Mouse (Mus musculus) heart, adult 2 months (tissue): Measurements from ENCODE around the gene Rps6kc1. TPM values are rescaled to one million over a fixed set of nuclear protein-coding genes. Genes with fewer than 3 reads are reported as not detected.
A peak's percentile ranks its signal among the peaks of the same experiment; 100 is the strongest.

ENCODE experiments used
- DNase-seq, 2 experiments: peaks; one replicate each; pipeline ENCODE4 v3.0.0; 2021
- H3K27ac ChIP-seq: fragments of 200-600 bp; 2 replicates; pipeline ENCODE4 v1.8.1; 2022
- H3K27me3 ChIP-seq: fragments of 200-500 bp; 2 replicates; pipeline ENCODE4 v1.6.1; 2012; ENCODE audit warnings: mild to moderate bottlenecking, low read length, inconsistent platforms, mixed read lengths; ENCODE audit not compliant: control insufficient read depth, insufficient read depth
- H3K36me3 ChIP-seq: fragments of 200-500 bp; 2 replicates; pipeline ENCODE4 v1.6.1; 2012; ENCODE audit warnings: low read length, inconsistent platforms; ENCODE audit not compliant: control insufficient read depth, insufficient read depth
- H3K4me1 ChIP-seq: fragments of 200-500 bp; 2 replicates; pipeline ENCODE4 v1.6.1; 2011; ENCODE audit warnings: low read length; ENCODE audit not compliant: control insufficient read depth, insufficient read depth
- H3K4me3 ChIP-seq: fragments of 200-600 bp; 2 replicates; pipeline ENCODE4 v1.8.1; 2022
- H3K79me2 ChIP-seq: fragments of 200-500 bp; replicated peaks from 2 replicates; pipeline ENCODE4 v1.6.1; 2012; ENCODE audit warnings: mild to moderate bottlenecking, inconsistent platforms, low read length, moderate library complexity, mixed read lengths; ENCODE audit not compliant: control insufficient read depth, insufficient read depth
- H3K9ac ChIP-seq: fragments of 200-500 bp; 2 replicates; pipeline ENCODE4 v1.6.1; 2012; ENCODE audit warnings: low read depth, mild to moderate bottlenecking, control low read depth, inconsistent platforms, low read length, mixed read lengths
- CTCF ChIP-seq: fragments of 200-600 bp; IDR thresholded peaks from 2 replicates; pipeline ENCODE4 v1.8.1; 2022; ENCODE audit warnings: antibody characterized with exemption, mild to moderate bottlenecking, moderate library complexity
- EP300 ChIP-seq: fragments of 200-500 bp; IDR thresholded peaks from 2 replicates; pipeline ENCODE4 v1.6.1; 2011; ENCODE audit warnings: low read depth, low read length, control low read depth; ENCODE audit not compliant: insufficient read depth
- POLR2A ChIP-seq: fragments of 200-500 bp; IDR thresholded peaks from 2 replicates; pipeline ENCODE4 v1.6.1; 2011; ENCODE audit warnings: mild to moderate bottlenecking, low read depth, low read length, control low read depth; ENCODE audit not compliant: insufficient read depth
- WGBS: fragments of 180-500 bp; shearing (Covaris S2); methylation state at CpG from one replicate; pipeline ENCODE4 v1.1.7; 2018; 5-methylcytosine and 5-hydroxymethylcytosine counted together
- intact Hi-C: fragments of 180-260 bp; cut with DNase I; formaldehyde crosslinking; loops from one replicate; pipeline ENCODE4 v1.15.1; 2025
- polyA plus RNA-seq: library from polyadenylated mRNA; depleted of rRNA; stranded (reverse); fragments of >200 nt; gene quantifications from 2 replicates; pipeline ENCODE4 v1.2.3, GENCODE M21; 2012
- total RNA-seq, 2 experiments: library from RNA; stranded (reverse); gene quantifications; 2 replicates each; pipeline ENCODE4 v1.2.3; 2021

Rps6kc1 gene
- total and polyA plus RNA-seq, 3 experiments, result 6.9 to 18.9 (median 15.6) TPM

DNA sequence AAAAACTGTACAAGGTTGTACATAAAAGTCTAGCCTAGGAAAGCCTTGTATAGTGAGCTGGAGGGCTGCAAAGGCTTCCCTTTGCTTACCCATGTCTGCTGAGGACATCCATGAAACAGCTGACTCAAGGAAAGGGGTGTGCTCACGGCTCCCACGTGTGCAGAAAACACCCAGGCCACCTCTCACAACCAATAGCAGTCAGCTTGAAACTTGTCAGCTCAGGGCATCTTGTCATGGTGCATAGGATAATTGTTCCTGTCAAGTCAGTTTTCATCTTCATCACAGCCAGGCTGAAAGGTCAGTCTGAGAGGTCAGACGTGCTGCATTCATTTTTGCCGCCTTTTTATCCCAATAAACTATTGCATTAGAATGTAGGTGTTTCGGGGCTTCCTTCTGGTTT is 36.4 kb upstream of the Rps6kc1 start:
- Histone ChIP-seq H3K36me3 (no peaks in the 10 kb centered on the region), H3K79me2 (no peaks in the 10 kb centered on the region), H3K27me3 (no peaks in the 10 kb centered on the region), H3K27ac (no peak overlapping the region), H3K4me3 (no peak overlapping the region), H3K4me1 (no peaks in the 10 kb centered on the region), H3K9ac (no peak overlapping the region)
- DNase-seq, result no peak
- intact Hi-C loops, result no loop called here
- TF ChIP-seq EP300 (no peak), CTCF (no peak), POLR2A (no peak)
- 78% methylated on average over 5 of the region's 5 CpGs for WGBS

DNA sequence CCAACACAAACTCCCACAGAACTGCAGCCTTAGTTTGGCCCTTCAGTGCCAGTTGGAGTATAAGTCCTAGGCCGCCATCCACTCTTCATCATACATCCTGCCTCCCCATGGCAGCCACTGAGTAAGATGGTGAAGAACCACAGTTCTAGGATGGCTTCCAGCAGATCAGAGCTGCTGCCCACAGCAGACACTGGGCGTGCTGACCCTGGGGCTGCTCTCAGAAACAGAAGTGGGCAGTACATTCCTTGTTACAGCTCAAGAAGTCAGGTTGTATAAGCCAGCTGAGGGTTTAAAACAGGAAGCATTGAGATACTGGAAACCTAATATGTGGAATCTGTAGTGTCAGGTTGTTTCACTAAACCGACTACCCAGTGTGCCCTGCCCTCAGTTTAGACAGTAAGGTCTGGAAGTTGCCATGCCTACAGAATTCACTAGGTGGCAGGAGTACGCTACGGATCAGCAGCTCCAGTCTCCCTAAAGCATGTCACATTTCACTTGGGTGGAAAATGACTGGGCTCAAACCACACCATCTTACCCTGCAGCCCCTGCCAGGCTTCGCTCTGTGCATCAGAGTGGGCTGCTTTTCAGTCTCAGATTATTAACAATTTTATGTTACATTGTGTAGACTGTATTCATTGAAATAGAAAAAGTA is 32.7 kb upstream of the Rps6kc1 start:
- DNase-seq, result peak; percentile 65 to 80
- Histone ChIP-seq H3K9ac (no peak overlapping the region), H3K4me3 (no peak overlapping the region), H3K36me3 (no peaks in the 10 kb centered on the region; the same call in 1 of the 2 replicates), H3K4me1 (no peaks in the 10 kb centered on the region), H3K27me3 (no peaks in the 10 kb centered on the region), H3K79me2 (no peaks in the 10 kb centered on the region), H3K27ac (no peak overlapping the region)
- 43% methylated on average over 6 of the region's 6 CpGs for WGBS
- TF ChIP-seq CTCF (peak; percentile 96), EP300 (peak; percentile 92; the same call in 1 of the 2 replicates), POLR2A (no peak)
- intact Hi-C loops, result loop anchor here (1.0 to 5.0 kb wide), 4 partner anchors 81 to 333 kb away; no protein-coding TSS in a partner anchor

DNA sequence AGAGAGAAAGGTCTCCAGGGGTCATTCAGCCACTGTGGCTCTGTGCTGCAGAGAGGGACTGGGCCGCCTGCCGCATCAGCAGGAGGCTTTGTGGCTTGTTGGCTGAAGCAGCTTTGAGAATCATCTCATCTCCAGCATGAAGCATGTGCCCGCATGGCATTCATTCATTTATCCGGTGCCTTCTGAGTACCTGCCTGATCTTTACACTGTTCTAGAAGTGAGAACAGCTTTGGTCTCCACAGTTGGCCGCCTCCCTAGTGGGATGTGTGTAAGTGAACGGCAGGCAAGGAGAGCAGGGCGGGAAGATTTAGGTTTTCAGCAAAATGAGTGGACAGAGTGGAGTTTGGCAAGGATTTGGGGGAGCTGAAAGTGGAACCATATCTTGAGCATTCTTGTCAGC is 28.2 kb upstream of the Rps6kc1 start:
- H3K27me3 ChIP-seq, result no peaks in the 10 kb centered on the region
- no peak overlapping the region for H3K4me3 ChIP-seq
- DNase-seq, result no peak
- 89% methylated on average over 7 of the region's 7 CpGs for WGBS
- intact Hi-C loops, result loop anchor here (5.0 kb wide), 1 partner anchor 337 kb away; no protein-coding TSS in a partner anchor
- no peak overlapping the region for H3K27ac ChIP-seq
- H3K4me1 ChIP-seq, result no peaks in the 10 kb centered on the region
- TF ChIP-seq EP300, result no peak
- no peak for TF ChIP-seq POLR2A
- no peak for TF ChIP-seq CTCF
- no peaks in the 10 kb centered on the region for H3K79me2 ChIP-seq
- no peak overlapping the region for H3K9ac ChIP-seq
- peaks cover 2% of the 10 kb centered on the region for H3K36me3 ChIP-seq

DNA sequence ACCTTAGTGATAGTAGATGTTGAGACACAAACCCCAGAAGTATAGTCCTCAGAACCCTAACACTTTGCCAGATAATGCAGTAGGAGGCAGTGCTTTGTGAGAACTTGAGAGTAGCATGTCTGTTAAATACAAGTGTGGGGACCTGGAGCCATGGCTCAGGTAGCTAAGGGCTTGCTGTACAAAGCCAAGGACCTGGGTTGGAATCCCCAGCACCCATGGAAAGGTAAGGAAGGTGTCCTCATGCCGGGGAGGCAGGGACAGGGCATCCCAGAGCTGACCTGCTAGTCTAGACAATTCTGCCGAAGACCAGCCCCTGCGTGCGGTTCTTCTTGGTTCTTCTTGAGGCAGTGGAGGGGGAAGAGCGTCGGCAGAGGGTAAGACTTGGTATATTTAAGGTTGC is 18.6 kb upstream of the Rps6kc1 start:
- H3K79me2 ChIP-seq, result no peaks in the 10 kb centered on the region; the same call in 1 of the 2 replicates
- H3K36me3 ChIP-seq, result peaks cover 4% of the 10 kb centered on the region
- H3K4me1 ChIP-seq, result peaks cover 7% of the 10 kb centered on the region
- TF ChIP-seq POLR2A (no peak), EP300 (no peak), CTCF (no peak)
- no peak overlapping the region for H3K27ac ChIP-seq
- DNase-seq, result no peak
- intact Hi-C loops, result no loop called here
- WGBS, result 85% methylated on average over 6 of the region's 6 CpGs
- H3K9ac ChIP-seq, result no peak overlapping the region
- H3K4me3 ChIP-seq, result no peak overlapping the region
- no peaks in the 10 kb centered on the region for H3K27me3 ChIP-seq

DNA sequence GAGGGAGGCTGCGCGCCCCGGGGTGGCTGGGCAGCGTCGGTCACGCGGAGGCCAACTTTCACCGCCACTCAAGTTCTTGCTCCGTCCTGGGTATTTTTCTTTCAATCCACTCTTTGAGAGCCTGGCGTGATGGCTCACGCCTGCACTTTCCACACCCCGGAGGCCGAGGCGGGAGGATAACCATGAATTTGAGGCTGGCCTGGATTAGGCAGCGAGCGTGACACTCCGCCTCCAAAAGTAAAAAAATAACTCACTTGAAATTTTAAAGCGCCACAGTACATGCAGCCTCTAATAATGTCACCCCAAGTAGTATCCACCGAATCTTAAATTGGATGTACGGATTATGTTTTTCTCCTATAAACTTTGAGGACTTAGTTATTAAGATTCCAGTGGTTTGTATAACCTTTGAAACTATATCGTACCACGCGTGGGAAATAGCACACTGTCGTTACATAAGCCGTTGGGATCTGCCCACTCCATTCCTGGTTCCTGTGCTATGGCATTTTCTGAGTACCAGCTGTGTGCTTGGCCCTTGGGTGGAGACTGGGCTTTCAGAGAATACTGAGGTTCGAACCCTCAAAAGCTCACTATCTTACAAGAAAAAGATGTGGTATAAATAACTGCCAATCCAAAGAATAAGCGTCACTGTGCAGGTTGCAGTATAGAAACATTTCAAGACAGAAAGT is 17.6 kb upstream of the Rps6kc1 start:
- Histone ChIP-seq H3K27ac (peak overlapping the region; percentile 99), H3K9ac (peak overlapping the region; percentile 85), H3K79me2 (no peaks in the 10 kb centered on the region; the same call in 1 of the 2 replicates), H3K36me3 (peaks cover 4% of the 10 kb centered on the region), H3K4me3 (peak overlapping the region; percentile 88), H3K27me3 (no peaks in the 10 kb centered on the region), H3K4me1 (peaks cover 7% of the 10 kb centered on the region)
- 2% methylated on average over 27 of the region's 27 CpGs for WGBS
- DNase-seq, result peak in 1 of 2 experiments; percentile 73
- no peak for TF ChIP-seq EP300
- TF ChIP-seq POLR2A, result peak; percentile 41; the same call in 1 of the 2 replicates
- TF ChIP-seq CTCF, result no peak
- intact Hi-C loops, result loop anchor here (5.0 to 10.0 kb wide), 3 partner anchors 133 to 1206 kb away; partner anchors contain the start of genes Nsl1, Rcor3 and Tatdn3
